Mouse (Mus musculus) retina, postnatal 1 day (tissue): ENCODE data around the gene Fbxw18.
"Not testable (repeated sequence)": the region's sequence is repeated elsewhere in the genome, so short reads cannot be mapped to it uniquely, and the experiment has no call there.

Experiments used
- DNase-seq: peaks from one replicate; pipeline ENCODE4 v3.0.0-alpha.2; 2012

The Fbxw18 gene

DNA sequence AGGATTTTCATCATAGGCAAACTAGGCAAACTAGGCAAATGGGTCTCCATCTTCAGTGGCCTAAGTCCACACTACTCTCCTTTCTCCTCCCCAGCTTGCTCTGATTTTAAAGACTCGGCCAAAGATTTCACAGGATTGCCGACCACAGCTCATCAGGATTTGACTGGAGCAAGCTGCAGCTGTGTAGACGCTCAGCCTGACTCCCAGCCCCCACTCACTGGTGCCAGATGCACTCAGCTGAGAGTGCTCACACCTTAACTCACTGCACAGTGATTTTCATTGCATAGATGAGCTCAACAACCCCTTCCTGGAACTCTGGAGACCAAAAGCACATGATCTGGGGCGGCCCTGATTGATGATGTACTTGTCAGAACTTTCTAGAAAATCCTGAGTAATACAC, at the start of gene Fbxw18:
Fbxw18 (minus strand) TSS at position 101 of the 400 bp plus-strand sequence.
- DNase-seq, result not testable (repeated sequence)

DNA sequence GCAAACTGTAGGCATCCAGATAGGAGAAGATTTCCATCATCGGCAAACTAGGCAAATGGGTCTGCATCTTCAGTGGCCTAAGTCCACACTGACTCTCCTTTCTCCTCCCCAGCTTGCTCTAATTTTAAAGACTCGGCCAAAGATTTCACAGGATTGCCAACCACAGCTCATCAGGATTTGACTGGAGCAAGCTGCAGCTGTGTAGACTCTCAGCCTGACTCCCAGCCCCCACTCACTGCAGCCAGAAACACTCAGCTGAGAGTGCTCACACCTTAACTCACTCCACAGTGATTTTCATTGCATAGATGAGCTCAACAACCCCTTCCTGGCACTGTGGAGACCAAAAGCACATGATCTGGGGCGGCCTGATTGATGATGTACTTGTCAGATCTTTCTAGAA, 43.5 kb upstream of the Fbxw18 start, which contains the start of gene Fbxw26:
Fbxw26 (minus strand) TSS at position 101 of the 400 bp plus-strand sequence.
- not testable (repeated sequence) for DNase-seq

DNA sequence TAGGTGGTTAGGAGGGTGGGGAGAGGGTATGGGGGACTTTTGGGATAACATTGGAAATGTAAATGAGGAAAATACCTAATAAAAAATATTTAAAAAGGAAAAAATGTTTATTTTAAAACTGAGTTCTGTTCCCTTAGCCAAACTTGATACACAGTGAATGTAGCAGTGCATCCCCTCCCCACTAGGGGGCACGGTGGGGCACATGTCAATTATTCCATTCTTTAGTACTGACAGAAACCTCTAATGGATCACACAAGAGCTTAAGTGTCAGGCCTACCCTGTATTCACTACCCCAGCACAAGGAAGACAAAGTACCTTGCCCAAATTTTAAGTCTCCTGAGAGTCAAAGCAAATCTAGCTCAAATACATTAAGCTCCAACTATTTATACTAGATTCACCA, 17.2 kb downstream of the Fbxw18 start:
- DNase-seq, result peak; percentile 36

DNA sequence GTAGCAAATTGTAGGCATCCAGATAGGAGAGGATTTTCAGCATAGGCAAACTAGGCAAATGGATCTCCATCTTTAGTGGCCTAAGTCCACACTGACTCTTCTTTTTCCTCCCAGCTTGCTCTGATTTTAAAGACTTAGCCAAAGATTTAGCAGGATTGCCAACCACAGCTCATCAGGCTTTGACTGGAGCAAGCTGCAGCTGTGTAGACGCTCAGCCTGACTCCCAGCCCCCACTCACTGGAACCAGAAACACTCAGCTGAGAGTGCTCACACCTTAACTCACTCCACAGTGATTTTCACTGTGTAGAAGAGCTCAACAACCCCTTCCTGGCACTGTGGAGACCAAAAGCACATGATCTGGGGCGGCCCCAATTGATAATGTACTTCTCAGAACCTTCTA, 37.9 kb downstream of the Fbxw18 start, which contains the start of gene Fbxw25:
Fbxw25 (minus strand) TSS at position 101 of the 400 bp plus-strand sequence.
- not testable (repeated sequence) for DNase-seq
